Mouse (Mus musculus): ENCODE measurements at regions not wholly inside any gene's neighbourhood (a gene's known extent, or its start where the extent isn't known, plus 50 kb on each side); places are given as distances from the start of the nearest gene placed in this dataset.

DNA sequence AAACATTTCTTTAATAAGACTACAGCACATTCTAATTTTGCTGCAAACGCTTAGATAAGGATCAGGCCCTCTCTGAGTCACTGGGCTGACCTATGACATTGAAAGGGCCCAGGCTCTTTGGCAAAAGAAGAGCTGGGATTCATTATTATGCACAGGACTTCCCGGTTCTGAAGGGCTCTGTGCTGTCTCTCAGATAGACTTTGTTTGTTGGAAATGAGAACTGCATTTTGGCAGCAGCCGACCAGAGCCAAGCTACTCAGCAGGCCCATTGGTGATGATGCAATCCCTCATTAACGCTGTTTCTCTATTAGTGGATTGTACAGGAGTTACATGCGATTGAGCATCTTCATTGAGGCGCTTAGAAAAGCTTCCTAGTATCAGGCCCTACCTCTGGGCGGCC lies 204.9 kb upstream of the Sox2 start:
- TF ChIP-seq CTCF (IDR thresholded peaks at IDR 0.05; ENCODE audit: extremely low read depth, insufficient read length, insufficient replicate concordance, low read depth, low read length) (no peak), POLR2A (IDR thresholded peaks at IDR 0.05; ENCODE audit: low read depth, low read length) (no peak)
